Mouse (Mus musculus) thymus, adult 2 months (tissue): Measurements from ENCODE around the gene Atg16l2. TPM values are rescaled to one million over a fixed set of nuclear protein-coding genes. Genes with fewer than 3 reads are reported as not detected.

ENCODE experiments used
- DNase-seq: peaks from one replicate; pipeline ENCODE4 v3.0.0; 2021
- H3K27ac ChIP-seq: fragments of 200-500 bp; 2 replicates; pipeline ENCODE4 v1.5.1; 2012; ENCODE audit warnings: low read length, control low read depth; ENCODE audit not compliant: control insufficient read depth, insufficient read depth
- H3K27me3 ChIP-seq: fragments of 200-500 bp; 2 replicates; pipeline ENCODE4 v1.6.1; 2012; ENCODE audit warnings: mild to moderate bottlenecking, low read length, moderate library complexity, mixed read lengths; ENCODE audit not compliant: control insufficient read depth, insufficient read depth
- H3K36me3 ChIP-seq: fragments of 200-500 bp; 2 replicates; pipeline ENCODE4 v1.6.1; 2012; ENCODE audit warnings: mild to moderate bottlenecking, low read length, moderate library complexity; ENCODE audit not compliant: control insufficient read depth, insufficient read depth
- H3K4me1 ChIP-seq: fragments of 200-500 bp; replicated peaks from 2 replicates; pipeline ENCODE4 v1.6.1; 2012; ENCODE audit warnings: low read length; ENCODE audit not compliant: control insufficient read depth, insufficient read depth
- H3K4me3 ChIP-seq: fragments of 200-500 bp; 2 replicates; pipeline ENCODE4 v1.5.1; 2012; ENCODE audit warnings: mild to moderate bottlenecking, low read length, control low read depth, moderate library complexity; ENCODE audit not compliant: control insufficient read depth, insufficient read depth
- CTCF ChIP-seq: fragments of 200-500 bp; IDR thresholded peaks from 2 replicates; pipeline ENCODE4 v1.5.1; 2012; ENCODE audit warnings: mild to moderate bottlenecking, control low read depth, low read length, moderate library complexity, borderline replicate concordance; ENCODE audit not compliant: control insufficient read depth, poor library complexity, insufficient read depth; ENCODE audit errors: extremely low read depth
- POLR2A ChIP-seq: fragments of 200-500 bp; IDR thresholded peaks from 2 replicates; pipeline ENCODE4 v1.6.1; 2012; ENCODE audit warnings: mild to moderate bottlenecking, low read length, control low read depth, moderate library complexity; ENCODE audit not compliant: control insufficient read depth, poor library complexity, insufficient read depth; ENCODE audit errors: extremely low read depth
- WGBS: fragments of 180-500 bp; shearing (Covaris S2); methylation state at CpG from one replicate; pipeline ENCODE4 v1.1.7; 2018; 5-methylcytosine and 5-hydroxymethylcytosine counted together
- polyA plus RNA-seq: library from polyadenylated mRNA; depleted of rRNA; stranded (reverse); fragments of >200 nt; gene quantifications from 2 replicates; pipeline ENCODE4 v1.2.3, GENCODE M21; 2012

Atg16l2 gene
- polyA plus RNA-seq, 1 experiment = 89.9 TPM

GRCm38 (mm10) chr7:101309985-101310326 lies 7.9 kb upstream of the Atg16l2 start:
- Histone ChIP-seq H3K27me3 (no peaks in the 10 kb centered on the region), H3K4me3 (peak overlapping the region; percentile 68; the same call in 1 of the 2 replicates), H3K4me1 (peaks cover 2% of the 10 kb centered on the region; the same call in 1 of the 2 replicates), H3K36me3 (no peaks in the 10 kb centered on the region), H3K27ac (peak overlapping the region; percentile 24; the same call in 1 of the 2 replicates)
- 50% methylated on average over 5 of the region's 5 CpGs for WGBS
- TF ChIP-seq CTCF = no peak
- TF ChIP-seq POLR2A = no peak
- DNase-seq = no peak

- Histone ChIP-seq H3K27me3 (no peaks in the 10 kb centered on the region), H3K4me3 (no peak overlapping the region)
- WGBS = 77% methylated on average over 2 of the region's 2 CpGs
Observed at GRCm38 (mm10) chr7:101306841-101307240, 4.8 kb upstream of the Atg16l2 start.

GRCm38 (mm10) chr7:101302691-101303090 lies 640 bp upstream of the Atg16l2 start:
- Histone ChIP-seq H3K27ac (peak overlapping the region; percentile 4), H3K36me3 (no peaks in the 10 kb centered on the region), H3K4me3 (no peak overlapping the region; the same call in 1 of the 2 replicates), H3K27me3 (no peaks in the 10 kb centered on the region), H3K4me1 (peaks cover 26% of the 10 kb centered on the region)
- TF ChIP-seq CTCF (no peak), POLR2A (no peak)
- no peak for DNase-seq
- WGBS = 59% methylated on average over 7 of the region's 7 CpGs

More at GRCm38 (mm10) chr7:101306841-101307240, 4.8 kb upstream of the Atg16l2 start:
- DNase-seq = no peak
- Histone ChIP-seq H3K4me1 (peaks cover 10% of the 10 kb centered on the region), H3K27ac (no peak overlapping the region), H3K36me3 (no peaks in the 10 kb centered on the region)
- TF ChIP-seq CTCF (no peak), POLR2A (no peak)

GRCm38 (mm10) chr7:101301361-101301880 lies 630 bp downstream of the Atg16l2 start:
- peak overlapping the region; percentile 84 for H3K27ac ChIP-seq
- WGBS = under 1% methylated on average over 30 of the region's 30 CpGs

GRCm38 (mm10) chr7:101298375-101298774 lies 3.7 kb downstream of the Atg16l2 start:
- peaks cover 26% of the 10 kb centered on the region for H3K4me1 ChIP-seq
- TF ChIP-seq POLR2A (no peak), CTCF (no peak)
- H3K4me3 ChIP-seq = no peak overlapping the region
- 91% methylated on average over 3 of the region's 3 CpGs for WGBS
- no peaks in the 10 kb centered on the region for H3K27me3 ChIP-seq
- H3K36me3 ChIP-seq = no peaks in the 10 kb centered on the region; the same call in 1 of the 2 replicates
- H3K27ac ChIP-seq = no peak overlapping the region
- no peak for DNase-seq

More at GRCm38 (mm10) chr7:101301361-101301880, 630 bp downstream of the Atg16l2 start:
- peaks cover 30% of the 10 kb centered on the region for H3K4me1 ChIP-seq
- DNase-seq = peak; percentile 62
- no peaks in the 10 kb centered on the region for H3K36me3 ChIP-seq
- H3K4me3 ChIP-seq = peak overlapping the region; percentile 86
- TF ChIP-seq CTCF = no peak
- no peak; the same call in 1 of the 2 replicates for TF ChIP-seq POLR2A
- no peaks in the 10 kb centered on the region for H3K27me3 ChIP-seq

GRCm38 (mm10) chr7:101297023-101297405 lies 5.0 kb downstream of the Atg16l2 start:
- Histone ChIP-seq H3K36me3 (no peaks in the 10 kb centered on the region; the same call in 1 of the 2 replicates), H3K4me1 (peaks cover 21% of the 10 kb centered on the region), H3K27me3 (no peaks in the 10 kb centered on the region), H3K4me3 (no peak overlapping the region), H3K27ac (no peak overlapping the region)
- no peak for DNase-seq
- no peak for TF ChIP-seq POLR2A
- TF ChIP-seq CTCF = no peak
- WGBS = 75% methylated on average over 8 of the region's 8 CpGs

GRCm38 (mm10) chr7:101296252-101297022 lies 5.6 kb downstream of the Atg16l2 start:
- 59% methylated on average over 35 of the region's 35 CpGs for WGBS

More at GRCm38 (mm10) chr7:101296252-101297022, 5.6 kb downstream of the Atg16l2 start:
- H3K27me3 ChIP-seq = no peaks in the 10 kb centered on the region
- H3K4me1 ChIP-seq = peaks cover 20% of the 10 kb centered on the region
- peak; percentile 71 for DNase-seq
- no peak overlapping the region for H3K4me3 ChIP-seq
- no peak for TF ChIP-seq CTCF
- TF ChIP-seq POLR2A = peak; percentile 35; the same call in 1 of the 2 replicates
- H3K36me3 ChIP-seq = no peaks in the 10 kb centered on the region; the same call in 1 of the 2 replicates
- no peak overlapping the region for H3K27ac ChIP-seq
